Mouse (Mus musculus) heart, adult 2 months (tissue): ENCODE results near the gene Phb2.

Experiments used
- CTCF ChIP-seq: fragments of 200-600 bp; IDR thresholded peaks from 2 replicates; pipeline ENCODE4 v1.8.1; 2022; ENCODE audit warnings: antibody characterized with exemption, mild to moderate bottlenecking, moderate library complexity
- EP300 ChIP-seq: fragments of 200-500 bp; IDR thresholded peaks from 2 replicates; pipeline ENCODE4 v1.6.1; 2011; ENCODE audit warnings: low read depth, low read length, control low read depth; ENCODE audit not compliant: insufficient read depth
- POLR2A ChIP-seq: fragments of 200-500 bp; IDR thresholded peaks from 2 replicates; pipeline ENCODE4 v1.6.1; 2011; ENCODE audit warnings: mild to moderate bottlenecking, low read depth, low read length, control low read depth; ENCODE audit not compliant: insufficient read depth

GRCm38 (mm10) chr6:124664256-124664655 is 47.9 kb upstream of the Phb2 start:
- TF ChIP-seq CTCF = no peak
- TF ChIP-seq POLR2A = no peak
- TF ChIP-seq EP300 = no peak
